Mouse (Mus musculus): Measurements from ENCODE around the gene Rcbtb2. TPM values are rescaled to one million over a fixed set of nuclear protein-coding genes. Genes with fewer than 3 reads are reported as not detected.

Gene Rcbtb2
- total RNA-seq, 4 experiments from 2014 or later: 14.0 to 17.5 (median 15.7) TPM

GRCm38 (mm10) chr14:73257348-73257747, 134.5 kb downstream of the Rcbtb2 start:
- DNase-seq (ENCODE audit: low spot score in 2 of 2): no peak

Small RNA genes within 50 kb of the gene (microRNA-seq; reads per million reads assigned to microRNA genes)
- not detected for gene Mir687

Other genes with a start within 250 kb of the Rcbtb2 start
- gene Cysltr2, start 73.9 kb upstream of the Rcbtb2 start, total RNA-seq (2022): under 1 TPM in 1 of 4 experiments, not detected in 3; 0.32 TPM
- gene Lpar6, start 114.9 kb downstream of the Rcbtb2 start, total RNA-seq (2022): under 1 TPM; 0.61 to 0.89 (median 0.76) TPM
- 10 to 100 TPM; 14.5 to 25.1 (median 17.4) TPM for gene Rb1, start 202.8 kb downstream of the Rcbtb2 start, total RNA-seq (2022)

Measured in gastrocnemius, adult 8-10 months (tissue).